Mouse (Mus musculus): ENCODE measurements around the gene Ascc2. TPM values are rescaled to one million over a fixed set of nuclear protein-coding genes. Genes with fewer than 3 reads are reported as not detected.

Ascc2 gene
- total and polyA plus RNA-seq, 3 experiments, result 22.8 to 53.0 (median 27.8) TPM

- H3K27me3 ChIP-seq (ENCODE audit: insufficient read depth, low read length), result 0 out of 2 replicates have a peak, but pooled peaks cover 1% of the 10 kb centered on the region
- no peak for TF ChIP-seq GATA1 (IDR thresholded peaks at IDR 0.05; ENCODE audit: borderline replicate concordance, low read length)
- TF ChIP-seq CTCF (IDR thresholded peaks at IDR 0.05; ENCODE audit: low read depth, low read length), result no peak
- TF ChIP-seq TAL1 (conservative IDR thresholded peaks at IDR 0.05; ENCODE audit: low read depth, low read length), result no peak
- TF ChIP-seq POLR2AphosphoS5 (IDR thresholded peaks at IDR 0.05; ENCODE audit: insufficient replicate concordance, low read depth, low read length), result no peak
- no peak for TF ChIP-seq GATA2 (IDR thresholded peaks at IDR 0.05; ENCODE audit: borderline replicate concordance, low read depth, low read length)
- H3K4me3 ChIP-seq (ENCODE audit: low read depth, low read length), result no peak overlapping the region
- H3K9me3 ChIP-seq (replicated peaks), result no peaks in the 10 kb centered on the region
- DNase-seq (ENCODE audit: low spot score) (no peak), ATAC-seq (ENCODE audit: extremely low read depth, insufficient number of reproducible peaks, low FRiP score, poor library complexity, severe bottlenecking) (no peak)
- H3K4me1 ChIP-seq (ENCODE audit: insufficient read depth, low read depth, low read length), result no peaks in the 10 kb centered on the region
- peaks cover 68% of the 10 kb centered on the region for H3K36me3 ChIP-seq (replicated peaks)
These were observed 46.0 kb downstream of the Ascc2 start for GRCm38 (mm10) chr11:4683516-4683915.

- H3K27me3 ChIP-seq (ENCODE audit: insufficient read depth, low read length), result 0 out of 2 replicates have a peak, but pooled peaks cover 2% of the 10 kb centered on the region
- ATAC-seq (ENCODE audit: extremely low read depth, insufficient number of reproducible peaks, low FRiP score, poor library complexity, severe bottlenecking), result no peak
- no peaks in the 10 kb centered on the region for H3K9me3 ChIP-seq (replicated peaks)
- H3K4me1 ChIP-seq (ENCODE audit: insufficient read depth, low read depth, low read length), result peaks cover 5% of the 10 kb centered on the region
- no peak for DNase-seq (ENCODE audit: low spot score)
- peaks cover 61% of the 10 kb centered on the region for H3K36me3 ChIP-seq (replicated peaks)
- H3K4me3 ChIP-seq (ENCODE audit: low read depth, low read length), result no peak overlapping the region
- TF ChIP-seq POLR2AphosphoS5 (IDR thresholded peaks at IDR 0.05; ENCODE audit: insufficient replicate concordance, low read depth, low read length), result no peak
- no peak for TF ChIP-seq GATA2 (IDR thresholded peaks at IDR 0.05; ENCODE audit: borderline replicate concordance, low read depth, low read length)
- no peak for TF ChIP-seq CTCF (IDR thresholded peaks at IDR 0.05; ENCODE audit: low read depth, low read length)
- no peak for TF ChIP-seq TAL1 (conservative IDR thresholded peaks at IDR 0.05; ENCODE audit: low read depth, low read length)
- TF ChIP-seq GATA1 (IDR thresholded peaks at IDR 0.05; ENCODE audit: borderline replicate concordance, low read length), result no peak
These were observed 46.6 kb downstream of the Ascc2 start for GRCm38 (mm10) chr11:4684186-4684585.

GRCm38 (mm10) chr11:4685071-4685470 is 47.5 kb downstream of the Ascc2 start:
- no peak overlapping the region for H3K4me3 ChIP-seq (ENCODE audit: low read depth, low read length)
- TF ChIP-seq CTCF (IDR thresholded peaks at IDR 0.05; ENCODE audit: low read depth, low read length) (no peak), GATA2 (IDR thresholded peaks at IDR 0.05; ENCODE audit: borderline replicate concordance, low read depth, low read length) (no peak), POLR2AphosphoS5 (IDR thresholded peaks at IDR 0.05; ENCODE audit: insufficient replicate concordance, low read depth, low read length) (no peak), GATA1 (IDR thresholded peaks at IDR 0.05; ENCODE audit: borderline replicate concordance, low read length) (no peak), TAL1 (conservative IDR thresholded peaks at IDR 0.05; ENCODE audit: low read depth, low read length) (no peak)
- no peaks in the 10 kb centered on the region for H3K9me3 ChIP-seq (replicated peaks)
- ATAC-seq (ENCODE audit: extremely low read depth, insufficient number of reproducible peaks, low FRiP score, poor library complexity, severe bottlenecking), result no peak
- H3K27me3 ChIP-seq (ENCODE audit: insufficient read depth, low read length), result 0 out of 2 replicates have a peak, but pooled peaks cover 6% of the 10 kb centered on the region
- no peak for DNase-seq (ENCODE audit: low spot score)
- H3K4me1 ChIP-seq (ENCODE audit: insufficient read depth, low read depth, low read length), result peaks cover 10% of the 10 kb centered on the region
- peaks cover 52% of the 10 kb centered on the region for H3K36me3 ChIP-seq (replicated peaks)

- DNase-seq (ENCODE audit: low spot score) (no peak), ATAC-seq (ENCODE audit: extremely low read depth, insufficient number of reproducible peaks, low FRiP score, poor library complexity, severe bottlenecking) (no peak)
- no peak for TF ChIP-seq GATA1 (IDR thresholded peaks at IDR 0.05; ENCODE audit: borderline replicate concordance, low read length)
- TF ChIP-seq TAL1 (conservative IDR thresholded peaks at IDR 0.05; ENCODE audit: low read depth, low read length), result no peak
- no peak for TF ChIP-seq GATA2 (IDR thresholded peaks at IDR 0.05; ENCODE audit: borderline replicate concordance, low read depth, low read length)
- no peak for TF ChIP-seq CTCF (IDR thresholded peaks at IDR 0.05; ENCODE audit: low read depth, low read length)
- Histone ChIP-seq H3K4me1 (ENCODE audit: insufficient read depth, low read depth, low read length) (peaks cover 10% of the 10 kb centered on the region), H3K27me3 (ENCODE audit: insufficient read depth, low read length) (peaks cover 8% of the 10 kb centered on the region; the same call in 1 of the 2 replicates), H3K9me3 (replicated peaks) (no peaks in the 10 kb centered on the region), H3K36me3 (replicated peaks) (peaks cover 48% of the 10 kb centered on the region), H3K4me3 (ENCODE audit: low read depth, low read length) (no peak overlapping the region)
These were observed 48.0 kb downstream of the Ascc2 start for GRCm38 (mm10) chr11:4685510-4685909.

GRCm38 (mm10) chr11:4687027-4687426 is 49.5 kb downstream of the Ascc2 start:
- no peak overlapping the region for H3K4me3 ChIP-seq (ENCODE audit: low read depth, low read length)
- TF ChIP-seq TAL1 (conservative IDR thresholded peaks at IDR 0.05; ENCODE audit: low read depth, low read length) (no peak), CTCF (IDR thresholded peaks at IDR 0.05; ENCODE audit: low read depth, low read length) (no peak), POLR2AphosphoS5 (IDR thresholded peaks at IDR 0.05; ENCODE audit: insufficient replicate concordance, low read depth, low read length) (no peak), GATA1 (IDR thresholded peaks at IDR 0.05; ENCODE audit: borderline replicate concordance, low read length) (no peak), GATA2 (IDR thresholded peaks at IDR 0.05; ENCODE audit: borderline replicate concordance, low read depth, low read length) (no peak)
- no peak for ATAC-seq (ENCODE audit: extremely low read depth, insufficient number of reproducible peaks, low FRiP score, poor library complexity, severe bottlenecking)
- H3K36me3 ChIP-seq (replicated peaks), result peaks cover 33% of the 10 kb centered on the region
- H3K9me3 ChIP-seq (replicated peaks), result no peaks in the 10 kb centered on the region
- peaks cover 17% of the 10 kb centered on the region for H3K27me3 ChIP-seq (ENCODE audit: insufficient read depth, low read length)
- no peak for DNase-seq (ENCODE audit: low spot score)
- H3K4me1 ChIP-seq (ENCODE audit: insufficient read depth, low read depth, low read length), result peaks cover 10% of the 10 kb centered on the region

- TF ChIP-seq POLR2AphosphoS5 (IDR thresholded peaks at IDR 0.05; ENCODE audit: insufficient replicate concordance, low read depth, low read length) (no peak), CTCF (IDR thresholded peaks at IDR 0.05; ENCODE audit: low read depth, low read length) (no peak), GATA2 (IDR thresholded peaks at IDR 0.05; ENCODE audit: borderline replicate concordance, low read depth, low read length) (no peak), TAL1 (conservative IDR thresholded peaks at IDR 0.05; ENCODE audit: low read depth, low read length) (no peak), GATA1 (IDR thresholded peaks at IDR 0.05; ENCODE audit: borderline replicate concordance, low read length) (no peak)
- H3K27me3 ChIP-seq (ENCODE audit: insufficient read depth, low read length), result peaks cover 19% of the 10 kb centered on the region
- no peaks in the 10 kb centered on the region for H3K9me3 ChIP-seq (replicated peaks)
- H3K4me3 ChIP-seq (ENCODE audit: low read depth, low read length), result no peak overlapping the region
- H3K4me1 ChIP-seq (ENCODE audit: insufficient read depth, low read depth, low read length), result peaks cover 10% of the 10 kb centered on the region
- ATAC-seq (ENCODE audit: extremely low read depth, insufficient number of reproducible peaks, low FRiP score, poor library complexity, severe bottlenecking) (no peak), DNase-seq (ENCODE audit: low spot score) (no peak)
- H3K36me3 ChIP-seq (replicated peaks), result peaks cover 25% of the 10 kb centered on the region
These were observed 50.3 kb downstream of the Ascc2 start for GRCm38 (mm10) chr11:4687874-4688273.

Data from G1E (cell line).